Mouse (Mus musculus) MEL (cell line): ENCODE measurements around the gene Tnp2.

Experiments
- CTCF ChIP-seq, 3 experiments: IDR thresholded peaks in 2 of 3; conservative IDR thresholded peaks in 1 of 3; 2 replicates each; pipeline ENCODE4 v1.5.1; 2011 to 2012; ENCODE audit warnings: low read length in 3 of 3, low read depth in 2 of 3, mild to moderate bottlenecking in 2 of 3, improper control_type of control experiment in 1 of 3, inconsistent platforms in 1 of 3, mixed read lengths in 1 of 3, moderate library complexity in 1 of 3; ENCODE audit not compliant: control insufficient read depth in 1 of 3, insufficient read depth in 1 of 3, poor library complexity in 1 of 3, severe bottlenecking in 1 of 3
- E2F4 ChIP-seq: IDR thresholded peaks from 2 replicates; pipeline ENCODE4 v1.6.1; 2011; ENCODE audit warnings: low read depth, low read length, improper control_type of control experiment, borderline replicate concordance
- ELF1 ChIP-seq: IDR thresholded peaks from 2 replicates; pipeline ENCODE4 v1.6.1; 2014; ENCODE audit warnings: low read depth, mild to moderate bottlenecking, inconsistent platforms, low read length, improper control_type of control experiment, moderate library complexity
- KAT2A ChIP-seq: conservative IDR thresholded peaks from 2 replicates; pipeline ENCODE4 v1.6.1; 2012; ENCODE audit warnings: low read depth, low read length, improper control_type of control experiment, inconsistent platforms
- MAX ChIP-seq: IDR thresholded peaks from 2 replicates; pipeline ENCODE4 v1.6.1; 2011; ENCODE audit warnings: low read length, improper control_type of control experiment
- POLR2A ChIP-seq, 2 experiments: IDR thresholded peaks; 2 replicates each; pipeline ENCODE4 v1.6.1; 2011 to 2012; ENCODE audit warnings: low read length in 2 of 2, mild to moderate bottlenecking in 2 of 2, control low read depth in 1 of 2, improper control_type of control experiment in 1 of 2, low read depth in 1 of 2, moderate library complexity in 1 of 2; ENCODE audit not compliant: control insufficient read depth in 1 of 2, insufficient read depth in 1 of 2, poor library complexity in 1 of 2
- POLR2AphosphoS2 ChIP-seq: IDR thresholded peaks from 2 replicates; pipeline ENCODE4 v1.6.1; 2011; ENCODE audit warnings: low read length, improper control_type of control experiment
- POLR2AphosphoS5 ChIP-seq: IDR thresholded peaks from 2 replicates; pipeline ENCODE4 v1.6.1; 2012; ENCODE audit warnings: low read depth, borderline replicate concordance, mild to moderate bottlenecking, inconsistent platforms, low read length, moderate library complexity, mixed read lengths
- RAD21 ChIP-seq: IDR thresholded peaks from 2 replicates; pipeline ENCODE4 v1.6.1; 2011; ENCODE audit warnings: mild to moderate bottlenecking, low read depth, low read length, improper control_type of control experiment
- TAL1 ChIP-seq: IDR thresholded peaks from 2 replicates; pipeline ENCODE4 v1.6.1; 2012; ENCODE audit warnings: mild to moderate bottlenecking, inconsistent platforms, low read length, moderate library complexity, mixed read lengths
- USF1 ChIP-seq: IDR thresholded peaks from 2 replicates; pipeline ENCODE4 v1.6.1; 2014; ENCODE audit warnings: low read depth, mild to moderate bottlenecking, inconsistent platforms, low read length, improper control_type of control experiment, moderate library complexity
- USF2 ChIP-seq, 2 experiments: IDR thresholded peaks; 2 replicates each; pipeline ENCODE4 v1.6.1; 2011 to 2012; ENCODE audit warnings: improper control_type of control experiment in 2 of 2, low read length in 2 of 2, borderline replicate concordance in 1 of 2, inconsistent platforms in 1 of 2, low read depth in 1 of 2, mild to moderate bottlenecking in 1 of 2; ENCODE audit not compliant: insufficient read depth in 1 of 2
- ZKSCAN1 ChIP-seq: IDR thresholded peaks from 2 replicates; pipeline ENCODE4 v1.6.1; 2012; ENCODE audit warnings: low read depth, mild to moderate bottlenecking, inconsistent platforms, low read length, improper control_type of control experiment, moderate library complexity

DNA sequence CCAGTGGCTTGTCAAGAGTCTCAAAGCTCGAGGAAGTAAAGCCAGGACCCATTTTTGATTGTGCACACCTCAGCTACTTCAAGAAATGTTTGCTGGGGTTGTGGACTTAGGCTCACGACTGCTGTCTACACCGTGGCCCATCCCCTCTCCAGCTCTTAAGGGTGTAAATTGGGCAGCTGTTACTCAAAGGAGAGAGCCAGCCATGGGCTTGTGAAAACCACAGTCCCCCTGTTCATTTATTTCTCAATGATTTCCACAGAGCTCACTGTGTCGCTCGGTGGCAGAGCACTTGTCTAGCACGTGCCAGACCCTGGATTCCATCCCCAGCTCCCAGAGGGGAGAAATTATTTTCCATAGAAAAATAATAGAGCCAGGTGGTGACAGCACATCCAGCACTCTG lies 32.3 kb downstream of the Tnp2 start:
- TF ChIP-seq POLR2AphosphoS2 (no peak), KAT2A (no peak), CTCF (IDR thresholded peaks at IDR 0.05 in 2 of 3, conservative IDR thresholded peaks at IDR 0.05 in 1 of 3; ENCODE audit: control insufficient read depth in 1 of 3, insufficient read depth in 1 of 3, low read depth in 2 of 3, low read length in 3 of 3, poor library complexity in 1 of 3, severe bottlenecking in 1 of 3) (no peak), USF2 (IDR thresholded peaks at IDR 0.05; ENCODE audit: borderline replicate concordance in 1 of 2, insufficient read depth in 1 of 2, low read depth in 1 of 2, low read length in 2 of 2) (no peak), ZKSCAN1 (no peak), E2F4 (no peak), POLR2AphosphoS5 (no peak), POLR2A (IDR thresholded peaks at IDR 0.05; ENCODE audit: control insufficient read depth in 1 of 2, insufficient read depth in 1 of 2, low read depth in 1 of 2, low read length in 2 of 2, poor library complexity in 1 of 2) (no peak), RAD21 (no peak), ELF1 (no peak), MAX (no peak), TAL1 (no peak), USF1 (no peak)
